Mouse (Mus musculus) erythroid progenitor cell, adult 5-6 weeks (primary cell): ENCODE measurements around the gene BC017158. TPM values are rescaled to one million over a fixed set of nuclear protein-coding genes. Genes with fewer than 3 reads are reported as not detected.
"Not testable (repeated sequence)": the region's sequence is repeated elsewhere in the genome, so short reads cannot be mapped to it uniquely, and the experiment has no call there.

Source experiments
- ATAC-seq: replicated peaks from 2 replicates; pipeline ENCODE4 v1.8.0; 2016; ENCODE audit warnings: moderate number of reproducible peaks, mild to moderate bottlenecking, moderate TSS enrichment, inconsistent platforms; ENCODE audit not compliant: poor library complexity, low FRiP score, severe bottlenecking
- total RNA-seq, 2 experiments: library from RNA; stranded (forward) in 1 of 2; stranded (reverse) in 1 of 2; fragments of 150-400 nt in 1 of 2; fragments of 186-747, 209-891 nt in 1 of 2; gene quantifications; 2 replicates each; pipeline versions ENCODE4 v1.2.3 to v1.2.4; 2015 to 2017; ENCODE audit warnings: low replicate concordance in 2 of 2

BC017158 gene
- 90.5 and 137 TPM in 2 replicates for total RNA-seq (2015; ENCODE audit: low replicate concordance)
- total RNA-seq (2017; ENCODE audit: low replicate concordance) = 85.2 and 107 TPM in 2 replicates

DNA sequence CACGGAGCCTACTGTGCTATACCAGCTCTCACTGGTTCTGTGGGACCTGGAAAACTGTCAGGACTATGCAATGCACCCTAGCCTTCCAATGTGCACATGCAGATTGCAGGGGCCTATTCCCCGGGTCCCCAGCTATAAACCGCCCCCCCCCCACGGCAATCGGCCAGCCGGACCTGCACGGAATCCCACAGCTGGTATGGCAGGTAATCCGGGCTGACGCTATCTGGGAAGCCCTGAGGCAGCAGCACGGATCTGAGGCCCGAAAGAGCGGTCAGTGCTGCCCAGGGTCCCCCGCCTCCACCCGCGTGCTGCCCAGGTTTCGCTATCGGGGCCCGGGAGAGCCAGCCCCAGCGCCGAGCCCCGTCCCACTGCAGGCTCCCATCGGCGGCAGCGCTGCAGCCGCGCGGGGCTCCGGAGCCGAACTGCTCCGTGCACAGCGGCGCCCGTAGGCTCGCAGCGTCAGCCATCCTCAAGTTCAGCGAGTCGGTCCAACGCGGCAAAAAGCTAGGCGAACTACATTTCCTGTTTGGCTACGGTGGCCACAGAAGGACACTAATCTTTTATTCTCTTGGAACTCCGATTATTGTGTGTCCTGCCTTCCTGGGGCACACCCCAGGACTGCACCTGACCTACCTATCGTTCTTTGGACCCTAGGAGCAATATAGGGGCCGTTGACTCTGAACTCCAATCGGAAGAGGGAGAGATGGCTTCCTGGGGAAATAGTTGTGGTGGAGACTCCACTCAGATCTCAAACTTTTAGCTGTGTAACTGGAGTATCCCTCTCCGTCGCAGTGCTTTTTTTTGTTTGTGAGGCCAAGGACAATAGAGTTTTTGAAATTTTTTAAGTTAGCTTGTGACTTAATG lies at the start of gene BC017158:
Gene BC017158, minus strand, starts transcription at position 554 of the 864 bp plus-strand sequence.
- peak; percentile 78 for ATAC-seq

DNA sequence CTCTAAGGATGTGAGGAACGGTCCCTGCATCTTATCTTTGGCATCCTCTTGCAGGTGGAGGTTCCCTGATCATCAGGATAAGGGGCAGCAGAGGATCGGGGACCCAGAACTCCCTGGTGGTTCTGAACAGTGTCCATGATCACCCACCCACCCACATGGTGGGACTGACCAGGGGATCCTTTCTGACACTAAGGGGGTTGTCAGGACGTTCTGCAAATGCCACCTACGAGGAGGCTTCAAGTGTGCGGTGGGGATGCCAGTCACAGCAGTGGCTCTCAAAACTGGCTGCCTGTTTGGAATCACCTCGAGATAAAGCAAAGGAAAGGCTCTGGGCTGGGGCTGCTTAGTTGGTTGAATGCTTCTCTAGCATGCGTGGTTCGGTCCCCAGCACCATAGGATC lies 49.0 kb upstream of the BC017158 start:
- no peak for ATAC-seq

DNA sequence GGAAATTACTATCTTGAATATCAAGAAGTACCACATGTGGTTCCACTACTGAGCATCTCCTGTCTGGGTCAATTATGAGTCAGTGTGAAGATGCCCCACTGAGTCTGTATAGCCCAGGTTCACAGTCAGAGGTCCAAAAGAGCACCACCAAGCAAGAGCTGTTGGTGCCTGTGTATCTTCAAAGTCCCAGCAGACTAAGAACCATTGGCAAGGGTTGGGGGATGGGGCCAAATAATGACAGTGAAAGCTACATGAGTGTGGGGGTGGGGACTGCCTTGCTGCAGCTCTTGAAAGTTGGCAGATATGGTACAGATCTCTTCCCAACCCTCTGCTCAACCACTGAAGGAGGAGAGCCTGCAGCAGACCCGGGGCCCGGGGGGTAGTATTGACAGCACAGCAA lies 48.6 kb upstream of the BC017158 start:
- ATAC-seq = no peak

DNA sequence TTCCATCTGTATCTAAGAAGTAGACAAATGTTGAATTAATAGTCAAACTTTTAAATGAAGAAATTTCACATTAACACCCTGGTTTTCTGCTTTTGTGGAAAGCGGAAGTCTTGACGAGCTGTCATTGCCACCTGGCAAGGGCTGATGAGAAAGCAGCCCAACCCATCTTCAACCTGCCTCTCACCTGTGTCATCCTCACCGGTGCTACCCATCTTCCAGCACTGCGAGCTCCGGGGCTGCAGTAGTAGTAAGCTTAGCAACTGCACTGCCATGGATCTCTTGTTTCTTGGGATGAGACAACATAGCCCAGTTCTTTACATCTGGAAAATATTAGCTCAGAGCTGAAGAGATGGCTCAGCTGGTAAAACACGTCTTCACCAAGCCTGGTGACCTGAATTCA lies 47.7 kb upstream of the BC017158 start:
- ATAC-seq = no peak

DNA sequence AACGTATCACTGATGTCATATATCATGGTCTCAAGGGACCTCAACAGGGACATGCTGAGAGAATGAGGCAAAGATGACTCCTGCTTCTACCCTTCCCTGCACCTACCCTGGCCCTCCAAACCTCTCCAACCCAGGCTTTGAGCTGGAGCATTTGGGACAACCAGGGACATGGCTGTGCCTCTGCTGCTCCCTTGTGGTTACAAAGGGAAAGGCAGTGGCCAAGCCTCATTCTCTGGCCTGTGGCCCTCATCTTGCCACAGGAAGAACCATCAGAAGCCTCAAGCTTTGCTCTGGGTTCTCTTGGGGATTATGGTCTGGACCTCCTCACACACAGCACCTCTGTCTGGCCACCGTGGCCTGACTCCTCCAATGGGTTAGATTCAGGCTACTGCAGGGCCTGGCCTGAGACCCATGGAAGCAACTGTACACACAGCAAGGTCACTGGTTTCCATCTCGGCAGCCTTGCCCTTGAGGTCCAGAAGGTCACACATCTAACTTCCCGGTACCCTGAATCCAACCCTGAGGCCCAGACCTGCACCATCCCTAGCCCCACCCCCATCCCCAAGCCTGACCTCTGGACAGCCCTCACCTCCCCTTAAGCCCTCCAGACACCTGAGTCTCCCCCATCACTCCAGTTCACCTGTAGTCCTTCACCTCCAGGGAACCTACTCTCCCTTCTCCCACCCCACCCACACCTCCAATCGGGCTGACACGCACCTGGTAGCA lies 47.1 kb upstream of the BC017158 start:
- peak; percentile 93 for ATAC-seq

DNA sequence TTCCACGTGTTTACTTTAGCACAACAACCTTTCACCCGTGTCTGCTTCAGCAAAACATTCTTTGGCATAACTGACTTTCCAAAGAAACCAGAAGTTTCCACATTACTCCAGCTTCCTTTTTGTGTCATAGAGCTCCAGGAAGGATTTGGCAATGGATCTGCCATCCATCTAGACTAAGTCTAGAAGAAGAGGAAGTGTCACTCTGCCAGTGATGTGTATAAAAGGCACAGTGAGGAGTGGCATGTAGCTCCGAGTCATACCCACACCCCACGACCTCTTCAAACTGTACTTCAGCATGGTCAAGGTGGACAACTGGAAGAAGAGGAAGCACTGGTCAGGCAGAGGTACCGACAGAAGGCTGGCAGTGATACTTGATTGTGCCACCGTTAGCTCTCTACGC lies 46.5 kb upstream of the BC017158 start:
- ATAC-seq = no peak

DNA sequence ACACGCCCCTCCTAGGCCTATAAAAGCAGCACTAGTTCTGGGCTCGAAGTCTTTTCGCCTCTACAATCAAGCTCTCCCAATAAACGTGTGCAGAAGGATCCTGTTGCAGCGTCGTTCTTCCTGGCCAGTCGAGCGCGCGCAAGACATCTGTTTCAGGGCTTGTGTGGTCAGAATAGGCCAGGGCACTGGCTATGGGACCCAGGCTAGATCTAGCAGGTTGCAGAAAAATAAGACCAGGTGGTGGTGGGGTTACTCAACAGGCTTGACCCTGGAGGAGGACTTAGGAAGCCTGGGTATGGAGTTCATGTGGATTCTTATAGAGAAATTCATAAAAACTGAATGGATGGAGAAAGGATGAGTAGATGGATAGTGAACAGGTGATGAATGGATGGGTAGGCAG lies 44.7 kb upstream of the BC017158 start:
- ATAC-seq = not testable (repeated sequence)

DNA sequence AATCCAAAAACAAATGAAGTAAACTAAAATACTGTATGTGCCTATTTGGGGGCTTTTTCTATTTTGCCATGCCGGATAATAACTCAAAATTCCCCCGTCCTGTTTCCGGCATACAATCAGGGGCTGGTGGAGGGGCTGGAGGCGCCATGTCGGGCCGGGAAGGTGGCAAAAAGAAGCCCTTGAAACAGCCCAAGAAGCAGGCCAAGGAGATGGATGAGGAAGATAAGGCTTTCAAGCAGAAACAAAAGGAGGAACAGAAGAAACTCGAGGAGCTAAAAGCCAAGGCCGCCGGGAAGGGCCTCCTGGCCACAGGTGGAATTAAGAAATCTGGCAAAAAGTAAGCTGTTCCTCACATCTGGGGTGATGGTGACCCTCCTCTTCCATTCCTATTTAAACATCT lies 42.4 kb upstream of the BC017158 start:
- ATAC-seq = not testable (repeated sequence)

DNA sequence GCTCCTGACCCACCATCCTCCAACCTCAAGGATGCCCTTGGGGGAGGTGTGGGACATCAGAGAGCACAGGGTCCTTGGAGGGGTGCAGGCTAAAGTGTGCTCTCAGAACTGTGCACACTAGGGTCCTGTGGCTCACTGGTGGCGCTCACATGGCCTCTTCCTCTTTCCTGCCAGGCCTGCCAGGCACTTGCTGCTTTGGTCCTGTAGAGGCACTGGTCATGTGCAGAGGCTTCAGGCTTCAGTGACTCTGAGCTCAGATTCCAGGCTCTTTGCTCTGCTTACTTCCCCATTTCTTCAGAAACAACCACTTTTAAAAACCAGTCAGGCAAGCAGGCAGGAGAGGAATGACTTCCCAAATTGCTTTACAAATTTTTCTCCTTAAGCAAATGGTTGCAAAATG lies 34.9 kb upstream of the BC017158 start:
- ATAC-seq = no peak

DNA sequence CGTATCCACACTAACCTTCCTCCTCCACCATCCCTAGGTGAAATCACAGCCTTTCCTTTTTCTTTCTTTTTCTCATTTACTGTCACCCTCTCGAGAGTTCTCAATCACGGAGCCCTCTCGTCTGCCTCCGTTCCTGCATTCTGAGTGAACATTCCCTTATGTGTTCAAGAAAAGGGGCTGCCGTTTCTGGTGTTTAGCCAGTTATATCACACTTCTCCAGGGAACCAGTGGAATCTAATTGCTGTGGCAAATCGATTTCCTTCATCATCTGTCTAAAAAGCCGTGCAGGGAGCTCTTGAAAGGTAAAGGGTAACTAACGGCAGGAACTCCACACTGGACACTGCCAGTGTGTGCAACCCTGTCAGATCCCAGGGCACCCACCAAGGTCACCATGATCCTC lies 33.0 kb upstream of the BC017158 start:
- no peak for ATAC-seq

DNA sequence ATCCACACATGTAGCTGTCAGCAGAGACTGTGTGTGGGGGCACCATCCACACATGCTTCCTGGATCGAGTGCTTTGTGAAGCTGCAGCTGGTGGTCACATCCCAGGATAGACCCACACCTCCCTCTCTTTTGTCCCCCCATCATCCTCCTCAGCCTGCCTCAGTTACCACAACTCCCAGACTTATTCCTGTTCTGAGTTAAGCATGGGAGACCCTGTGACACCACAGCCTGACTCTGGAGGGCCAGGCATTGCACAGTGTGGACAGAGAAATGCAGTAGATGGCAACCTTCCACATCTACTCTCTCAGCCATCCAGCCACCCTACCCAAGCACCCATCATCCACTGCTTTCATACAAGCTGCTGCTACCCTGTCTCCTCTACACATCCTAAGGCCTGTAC lies 27.0 kb upstream of the BC017158 start:
- no peak for ATAC-seq

DNA sequence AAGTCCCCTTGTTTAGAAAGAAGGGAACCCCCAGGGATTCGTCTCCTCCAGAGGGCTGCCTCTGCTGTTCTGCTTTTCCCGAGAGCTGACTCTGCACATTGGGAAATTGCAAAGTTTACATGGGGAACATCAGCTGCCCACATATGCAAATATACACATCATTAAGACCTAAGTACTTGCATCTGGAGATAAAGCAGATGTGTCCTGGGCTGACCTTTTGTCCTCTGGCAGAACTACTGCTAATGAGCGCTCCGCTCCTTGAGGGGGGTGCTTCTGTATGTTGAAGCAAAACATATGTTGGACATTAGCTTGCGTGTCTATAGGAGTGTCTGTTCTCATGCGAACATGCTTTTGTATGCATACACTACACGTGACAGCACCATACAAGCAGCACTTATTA lies 23.3 kb upstream of the BC017158 start:
- ATAC-seq = no peak

DNA sequence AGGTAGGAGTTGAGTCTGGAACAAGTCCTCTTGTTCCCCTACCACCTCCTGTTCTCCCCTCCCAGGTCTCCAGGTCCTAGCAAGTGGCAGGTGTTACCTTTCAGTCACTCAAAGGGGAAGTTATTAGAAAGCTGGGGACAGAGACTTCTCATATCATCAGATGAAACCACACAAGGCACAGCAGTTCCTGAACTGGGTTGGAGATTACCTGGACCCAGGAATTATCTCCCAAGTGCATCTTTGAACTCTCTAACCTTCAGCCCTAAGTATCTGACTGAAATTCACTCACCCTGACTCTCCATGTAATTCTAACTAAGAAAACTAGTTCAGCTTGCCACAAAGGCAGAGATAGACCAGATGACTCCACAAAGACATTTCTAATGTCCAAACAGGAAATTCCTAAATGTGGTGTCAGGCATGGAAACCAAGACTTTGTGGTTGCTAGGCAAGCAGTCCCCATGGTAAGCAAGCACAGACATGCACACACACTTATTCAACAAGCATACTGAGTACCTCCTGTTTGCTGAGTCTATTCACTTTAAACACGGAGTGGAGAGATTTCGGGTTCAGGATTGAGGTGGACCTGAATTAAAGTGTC lies 22.3 kb upstream of the BC017158 start:
- no peak for ATAC-seq

DNA sequence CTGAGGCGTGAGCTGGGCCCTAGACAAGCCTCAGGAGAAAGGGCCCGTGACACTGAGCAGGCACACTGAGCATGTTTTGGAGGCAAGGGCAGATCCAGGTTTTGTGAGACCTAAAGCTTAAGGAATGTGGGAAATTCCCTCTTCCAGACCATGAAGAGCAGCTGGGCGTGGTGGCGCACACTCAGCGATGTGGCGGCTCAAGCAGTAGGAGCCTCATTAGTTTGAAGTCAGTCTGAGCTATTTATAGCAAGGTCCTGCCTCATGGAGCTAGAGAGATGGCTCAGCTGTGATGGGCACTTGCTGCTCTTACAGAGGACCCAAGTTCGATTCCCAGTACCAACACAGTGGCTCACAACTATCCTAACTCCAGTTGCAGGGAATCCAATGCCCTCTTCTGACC lies 21.2 kb upstream of the BC017158 start:
- ATAC-seq = no peak

DNA sequence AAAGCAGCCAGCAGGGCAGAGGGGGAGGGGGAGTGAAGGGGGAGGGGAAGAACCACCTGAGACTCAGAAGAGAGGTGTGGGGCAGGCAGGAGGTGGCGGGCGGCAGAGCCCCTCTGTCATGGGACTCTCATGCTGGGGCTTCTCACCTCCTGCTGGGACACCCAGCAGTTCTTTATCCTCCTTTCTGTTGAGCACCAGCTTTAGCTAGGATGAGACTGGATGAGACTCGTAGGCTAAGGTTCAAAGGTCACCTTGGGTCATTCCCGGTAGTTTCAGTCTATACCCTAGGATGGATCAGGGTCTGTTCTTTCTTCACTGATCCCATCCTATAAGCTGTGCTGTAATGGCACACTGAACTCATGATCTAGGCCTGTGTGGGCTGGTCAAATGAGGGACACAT lies 19.0 kb upstream of the BC017158 start:
- no peak for ATAC-seq

DNA sequence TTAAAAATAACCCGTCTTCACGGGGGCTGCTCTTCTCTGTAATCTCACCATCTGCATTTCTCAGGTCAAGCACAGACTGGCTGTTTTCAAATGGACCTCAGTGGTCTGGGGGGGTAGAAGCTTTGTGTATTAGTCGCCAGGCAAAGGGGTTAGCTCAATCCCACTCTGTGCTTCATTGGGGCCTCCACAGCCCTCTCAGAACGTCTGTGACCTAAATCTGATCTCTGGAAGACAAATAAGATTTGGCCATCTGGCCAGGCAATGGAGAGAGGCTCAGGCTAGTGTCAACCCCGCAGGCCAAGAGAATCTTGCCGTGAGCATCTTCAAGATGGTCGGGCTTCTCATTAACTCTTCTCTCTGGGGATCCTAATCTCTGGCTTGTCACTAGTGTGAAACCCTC lies 16.5 kb upstream of the BC017158 start:
- ATAC-seq = no peak

DNA sequence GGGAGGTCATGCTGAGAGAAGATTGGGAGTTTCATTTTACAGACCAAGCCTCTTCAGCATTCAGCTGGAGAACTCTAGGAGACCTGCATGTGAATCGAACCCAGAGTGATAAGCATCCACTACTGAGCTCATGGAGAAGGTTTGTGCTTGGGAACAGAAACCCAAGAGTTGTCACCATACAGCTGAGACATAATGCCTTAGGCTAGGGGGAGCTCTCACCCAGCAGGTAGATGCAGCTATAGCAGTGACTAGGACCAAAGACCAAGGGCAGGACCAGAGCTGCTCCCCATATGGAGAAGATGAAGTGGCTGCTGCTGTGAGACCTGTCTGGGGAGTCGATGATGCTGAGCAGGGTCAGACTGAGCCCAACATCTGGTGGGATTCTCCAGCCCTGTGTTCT lies 15.6 kb upstream of the BC017158 start:
- ATAC-seq = no peak

DNA sequence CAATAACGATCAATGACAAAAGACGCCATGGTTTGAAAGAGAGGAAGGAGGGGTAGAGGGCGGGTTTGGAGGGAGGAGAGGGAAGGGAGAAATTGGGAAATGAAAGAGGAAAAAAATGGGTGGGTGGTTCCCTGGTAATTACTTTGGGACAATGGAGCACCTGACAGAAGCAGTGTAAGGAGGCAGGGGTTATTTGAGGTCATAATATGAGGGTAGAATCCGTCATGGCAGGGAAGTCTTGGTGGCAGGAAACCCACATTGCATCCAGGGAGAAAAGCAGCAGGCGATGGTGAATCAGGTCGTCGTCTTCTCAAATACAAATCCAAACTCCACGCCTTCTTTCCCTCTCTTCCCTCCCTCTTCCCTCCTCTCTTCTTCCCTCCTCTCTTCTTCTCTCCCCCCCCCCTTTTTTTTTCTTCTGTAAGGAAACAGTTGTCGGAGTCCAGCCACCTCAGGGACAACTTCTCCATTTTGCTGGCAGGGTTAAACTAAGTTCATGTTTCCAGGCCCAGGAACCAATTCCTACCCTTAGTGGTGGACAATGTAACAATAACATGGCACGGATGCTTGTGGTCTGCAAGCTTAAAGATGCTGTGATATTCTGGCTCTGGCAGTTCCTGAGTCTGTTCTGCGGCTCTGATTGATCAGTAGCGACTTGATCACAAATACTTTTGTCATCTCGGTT lies 14.5 kb upstream of the BC017158 start:
- no peak for ATAC-seq

DNA sequence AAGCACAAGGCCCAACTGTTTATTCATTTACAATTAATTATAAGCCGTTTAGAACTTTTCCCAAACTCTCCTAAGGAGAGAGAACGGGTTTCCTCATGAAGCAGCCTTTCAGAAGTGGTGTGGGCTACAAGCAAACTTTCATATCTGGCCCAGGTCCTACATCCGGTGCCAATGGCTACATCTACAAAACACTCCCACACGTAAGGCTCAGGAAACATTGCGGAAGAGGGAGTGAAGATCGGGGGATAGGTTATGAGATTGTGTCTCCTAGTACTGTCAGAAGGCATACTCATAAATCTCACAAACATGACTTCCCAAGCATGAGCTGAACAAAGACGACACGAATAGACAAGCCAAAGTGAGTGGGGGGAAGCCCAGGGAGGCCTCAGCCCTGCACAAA lies 13.8 kb upstream of the BC017158 start:
- no peak for ATAC-seq

DNA sequence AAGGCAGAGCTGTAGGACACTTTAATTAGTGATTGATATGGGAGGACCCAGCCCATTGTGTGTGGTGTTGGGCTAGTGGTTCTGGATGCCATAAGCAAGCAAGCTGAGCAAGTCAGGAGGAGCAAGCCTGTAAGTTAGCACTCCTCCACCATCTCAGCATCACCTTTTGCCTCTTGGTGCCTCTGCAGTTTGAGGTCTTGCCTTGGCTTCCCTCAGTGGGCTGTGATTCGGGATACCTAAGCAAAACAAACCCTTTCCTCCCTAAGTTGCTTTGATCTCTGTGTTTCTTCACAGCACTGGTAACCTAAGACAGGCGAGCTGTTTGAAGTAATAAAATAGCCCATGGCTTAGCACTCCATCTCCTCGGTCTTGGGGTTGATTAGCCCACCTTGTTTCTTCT lies 13.3 kb upstream of the BC017158 start:
- no peak for ATAC-seq
